Mouse (Mus musculus): ENCODE measurements at regions not wholly inside any gene's neighbourhood (a gene's known extent, or its start where the extent isn't known, plus 50 kb on each side); places are given as distances from the start of the nearest gene placed in this dataset.

DNA sequence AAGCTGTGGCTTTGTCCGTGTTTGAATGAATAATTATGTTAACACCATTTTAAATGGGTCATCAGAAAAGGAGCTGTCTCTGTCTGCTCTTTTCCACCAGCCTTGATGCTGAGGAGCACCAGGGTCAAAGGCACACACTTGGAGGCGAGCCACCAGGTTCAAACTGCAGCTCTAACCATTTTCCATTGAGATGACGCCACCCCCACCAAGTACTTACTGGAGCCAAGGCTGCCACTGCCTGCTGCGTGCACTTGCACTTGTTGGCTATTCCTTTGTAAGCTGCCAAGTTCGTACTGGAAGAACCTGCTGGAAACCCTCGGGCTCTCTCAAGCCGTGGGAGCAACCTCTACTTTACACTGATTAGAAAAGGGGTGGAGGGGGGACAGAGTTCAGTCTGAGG is 154.5 kb downstream of the H2al1j start:
- DNase-seq: no peak

GRCm38 (mm10) chrX:11486588-11486987 is 159.0 kb downstream of the H2al1j start:
- no peak for DNase-seq
- intact Hi-C loops (cut with DNase I): no loop called here

More for the DNA sequence above, 154.5 kb downstream of the H2al1j start:
- intact Hi-C loops (cut with DNase I): no loop called here

- intact Hi-C loops (cut with DNase I): no loop called here
- no peak for DNase-seq
These were observed 160.3 kb downstream of the H2al1j start for GRCm38 (mm10) chrX:11487876-11488275.

DNA sequence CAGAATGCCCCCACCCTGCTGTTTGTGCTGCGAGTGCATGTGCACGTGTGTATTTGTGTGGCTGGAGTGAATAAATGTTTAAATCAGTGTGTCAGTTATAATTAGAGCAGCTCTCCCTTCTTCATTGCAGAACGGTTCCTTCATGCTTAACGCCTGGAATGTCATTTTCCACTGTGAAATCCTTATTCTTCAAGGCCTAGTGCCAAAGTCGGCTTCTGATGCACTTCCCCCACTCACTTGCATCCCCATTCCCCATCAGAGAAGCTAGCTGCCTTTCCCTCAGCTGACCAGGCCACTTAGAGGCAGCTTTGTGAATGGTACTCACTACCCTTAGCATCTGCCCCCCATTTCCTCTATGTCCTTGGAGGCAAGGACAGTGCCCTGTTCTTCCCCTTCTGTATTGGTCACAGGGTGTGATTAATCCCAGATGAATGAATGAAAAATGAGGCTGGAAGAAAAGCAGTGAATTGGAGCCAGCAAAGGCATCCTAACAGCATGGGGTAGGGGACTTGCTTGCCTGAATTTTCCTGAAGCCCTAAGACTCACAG is 162.6 kb downstream of the H2al1j start:
- intact Hi-C loops (cut with DNase I): no loop called here
- DNase-seq: no peak

DNA sequence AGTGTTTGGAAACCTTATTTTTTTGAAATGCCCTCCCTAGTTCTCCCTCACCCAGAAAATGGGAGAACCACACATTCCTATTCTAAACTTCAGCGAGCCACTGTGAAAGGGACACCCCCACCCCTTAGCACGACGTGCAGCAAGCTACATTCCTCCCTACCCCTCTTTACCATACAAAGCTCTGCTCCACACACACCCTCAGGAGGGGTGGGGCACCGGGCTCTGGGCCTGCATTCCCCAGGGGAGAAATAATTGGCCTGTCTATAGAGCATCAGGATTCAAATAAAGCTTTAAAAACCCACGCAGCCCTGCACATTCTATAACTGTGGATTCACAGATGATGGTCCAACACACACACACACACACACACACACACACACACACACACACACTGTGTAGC is 163.6 kb downstream of the H2al1j start:
- no peak for DNase-seq
- intact Hi-C loops (cut with DNase I): no loop called here

- DNase-seq: no peak
These were observed 164.2 kb downstream of the H2al1j start for GRCm38 (mm10) chrX:11491676-11492391.

GRCm38 (mm10) chrX:11493526-11494245 is 166.1 kb downstream of the H2al1j start:
- intact Hi-C loops (cut with DNase I): no loop called here
- DNase-seq: peak; percentile 35 to 50

More at GRCm38 (mm10) chrX:11491676-11492391, 164.2 kb downstream of the H2al1j start:
- intact Hi-C loops (cut with DNase I): no loop called here

- intact Hi-C loops (cut with DNase I): no loop called here
- peak; percentile 44 to 52 for DNase-seq
These were observed 166.6 kb downstream of the H2al1j start for GRCm38 (mm10) chrX:11494246-11494630.

GRCm38 (mm10) chrX:11512439-11512838 is 184.8 kb downstream of the H2al1j start:
- intact Hi-C loops (cut with DNase I): no loop called here
- peak; percentile 49 to 58 for DNase-seq

GRCm38 (mm10) chrX:11512928-11513327 is 185.3 kb downstream of the H2al1j start:
- peak in 1 of 2 experiments; percentile 6 for DNase-seq
- intact Hi-C loops (cut with DNase I): no loop called here

- intact Hi-C loops (cut with DNase I): no loop called here
- DNase-seq: no peak
These were observed 196.2 kb downstream of the H2al1j start for GRCm38 (mm10) chrX:11523791-11524190.

DNA sequence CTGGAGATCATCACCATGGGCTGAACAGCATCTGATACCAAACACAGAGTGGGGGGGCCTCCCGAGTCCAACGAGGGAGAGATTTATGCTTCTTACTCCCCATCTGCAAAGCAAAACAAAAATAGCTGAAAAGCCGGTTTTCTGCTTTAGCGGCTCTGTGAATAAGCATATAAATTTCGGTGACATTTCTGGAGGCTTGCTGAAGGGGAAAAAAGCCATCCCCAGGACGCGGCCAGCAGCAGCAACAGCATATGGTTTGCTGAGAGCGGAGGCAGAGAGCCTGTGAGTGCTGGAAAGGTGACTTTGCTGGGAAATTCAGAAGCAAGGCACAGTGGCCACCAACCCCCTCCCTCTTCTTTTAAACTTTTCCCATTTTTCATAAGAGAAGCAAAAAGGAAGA is 197.7 kb downstream of the H2al1j start:
- intact Hi-C loops (cut with DNase I): no loop called here
- DNase-seq: no peak

DNA sequence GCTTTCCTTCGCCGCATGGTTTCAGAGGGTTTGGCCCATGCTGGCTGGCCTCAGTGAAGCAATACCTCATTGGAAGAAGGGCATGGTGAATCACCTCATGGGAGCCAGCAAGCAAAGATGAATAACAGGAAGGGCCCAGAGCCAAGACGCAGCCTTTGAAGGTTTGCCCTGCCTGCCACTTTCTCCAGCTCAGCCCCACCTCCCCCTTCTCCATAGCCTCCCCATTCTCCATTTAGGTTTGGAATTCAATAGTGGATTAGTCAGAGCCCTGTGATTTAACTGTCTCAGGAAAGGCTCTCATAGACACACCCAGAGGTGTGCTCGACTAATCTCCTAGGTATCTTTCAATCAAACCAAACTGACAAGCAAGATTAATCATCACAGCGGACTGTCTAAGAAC is 201.0 kb downstream of the H2al1j start:
- intact Hi-C loops (cut with DNase I): no loop called here
- no peak for DNase-seq

GRCm38 (mm10) chrX:11529221-11529620 is 201.6 kb downstream of the H2al1j start:
- intact Hi-C loops (cut with DNase I): no loop called here
- no peak for DNase-seq

GRCm38 (mm10) chrX:11532817-11533216 is 205.2 kb downstream of the H2al1j start:
- intact Hi-C loops (cut with DNase I): no loop called here
- no peak for DNase-seq

- intact Hi-C loops (cut with DNase I): no loop called here
- no peak for DNase-seq
These were observed 206.2 kb downstream of the H2al1j start for GRCm38 (mm10) chrX:11533871-11534270.

- DNase-seq: no peak
- intact Hi-C loops (cut with DNase I): no loop called here
These were observed 213.4 kb downstream of the H2al1j start for GRCm38 (mm10) chrX:11541011-11541410.

DNA sequence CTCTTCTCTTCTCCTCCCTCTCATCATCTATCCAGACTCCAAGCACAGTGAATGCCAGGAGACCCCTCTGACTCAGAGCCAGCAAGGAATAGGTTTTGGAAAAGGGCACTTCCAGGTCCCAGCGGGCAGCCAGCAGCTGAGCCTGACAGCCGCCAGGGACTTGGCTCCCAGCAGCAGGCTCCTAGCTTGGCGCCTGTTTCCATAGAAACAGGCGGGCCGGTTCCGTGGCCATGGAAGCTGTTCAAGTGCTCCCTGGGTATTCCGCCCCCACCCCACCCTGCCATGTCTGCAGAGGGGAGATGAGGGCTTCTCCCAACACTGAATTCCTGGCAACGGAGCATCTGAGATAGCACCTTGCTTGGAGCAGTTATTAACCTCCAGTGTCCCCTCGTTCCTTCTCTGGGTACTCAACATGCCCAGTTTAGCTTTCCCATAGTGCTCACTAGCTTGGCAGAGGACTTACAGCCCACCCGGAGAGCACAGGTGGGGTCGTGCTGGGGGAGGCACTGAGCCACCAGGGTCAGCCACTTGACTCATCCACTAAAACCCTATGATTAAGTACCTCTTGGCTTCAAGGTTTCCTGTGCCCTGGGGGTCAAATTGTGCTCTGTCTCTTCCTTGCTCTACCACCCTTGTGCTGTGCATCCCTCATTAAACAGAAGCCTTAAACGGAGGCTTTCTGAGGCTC is 222.7 kb downstream of the H2al1j start:
- DNase-seq: no peak

DNA sequence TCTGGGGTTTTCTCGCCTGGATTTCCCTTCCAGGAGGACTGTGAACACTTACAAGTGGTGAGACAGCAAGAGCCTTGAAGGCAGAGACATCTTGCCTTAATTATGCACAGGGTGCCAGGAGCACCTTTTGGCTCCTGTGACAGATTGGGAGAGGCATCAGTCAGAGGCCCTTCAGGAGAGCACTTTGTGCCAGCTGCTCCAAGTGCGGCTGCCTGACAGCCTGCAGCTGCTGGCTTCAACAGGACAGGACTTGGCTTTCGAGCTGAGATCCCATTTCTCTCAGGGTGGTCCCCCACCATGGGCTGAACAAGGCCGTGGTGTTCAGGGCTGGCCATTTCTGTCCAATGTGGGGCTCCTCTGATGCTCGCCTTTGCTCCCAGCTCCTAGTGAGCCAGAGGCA is 224.6 kb downstream of the H2al1j start:
- DNase-seq: no peak
- intact Hi-C loops (cut with DNase I): no loop called here

More for the DNA sequence above, 222.7 kb downstream of the H2al1j start:
- intact Hi-C loops (cut with DNase I): no loop called here

GRCm38 (mm10) chrX:11555035-11555570 is 227.5 kb downstream of the H2al1j start:
- intact Hi-C loops (cut with DNase I): no loop called here
- DNase-seq: peak in 1 of 2 experiments; percentile 34

DNA sequence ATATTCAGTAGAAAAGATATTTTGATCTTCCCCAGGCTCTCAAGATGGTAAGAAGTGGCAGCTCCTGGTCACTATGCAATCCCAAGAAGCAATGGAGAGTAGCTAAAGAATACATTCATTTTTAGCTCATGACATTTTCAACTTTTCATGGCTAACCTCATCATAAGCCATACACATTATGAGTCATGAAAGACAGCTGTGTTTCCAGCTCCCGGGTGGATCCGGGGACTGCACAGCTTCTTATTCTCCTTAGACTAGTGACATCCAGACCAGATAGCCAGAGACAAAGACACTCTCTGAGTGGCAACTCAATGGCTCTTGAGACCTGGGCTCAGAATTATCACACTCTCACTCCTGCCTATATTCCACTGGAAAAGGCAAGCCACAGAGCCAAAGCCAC is 230.6 kb downstream of the H2al1j start:
- intact Hi-C loops (cut with DNase I): no loop called here
- no peak for DNase-seq
